Mouse (Mus musculus): ENCODE data around the gene Yju2. TPM values are rescaled to one million over a fixed set of nuclear protein-coding genes. Genes with fewer than 3 reads are reported as not detected.

Gene Yju2
- total RNA-seq, 4 experiments from 2014 or later = 7.0 to 9.1 (median 8.1) TPM

- no peak for DNase-seq (ENCODE audit: low spot score in 2 of 2)
Observed at GRCm38 (mm10) chr17:56006956-56007355, 48.1 kb downstream of the Yju2 start.

GRCm38 (mm10) chr17:56007444-56008355 lies 48.8 kb downstream of the Yju2 start:
- DNase-seq (ENCODE audit: low spot score in 2 of 2) = no peak

GRCm38 (mm10) chr17:56008356-56009087 lies 49.6 kb downstream of the Yju2 start:
- DNase-seq (ENCODE audit: low spot score in 2 of 2) = peak; percentile 83 to 87

GRCm38 (mm10) chr17:56009088-56009961 lies 50.4 kb downstream of the Yju2 start:
- peak; percentile 84 for DNase-seq (ENCODE audit: low spot score in 2 of 2)

GRCm38 (mm10) chr17:56009962-56010240 lies 51.0 kb downstream of the Yju2 start:
- no peak for DNase-seq (ENCODE audit: low spot score in 2 of 2)

GRCm38 (mm10) chr17:56010255-56010654 lies 51.4 kb downstream of the Yju2 start:
- no peak for DNase-seq (ENCODE audit: low spot score in 2 of 2)

- peak in 1 of 2 experiments; percentile 57 for DNase-seq (ENCODE audit: low spot score in 2 of 2)
Observed at GRCm38 (mm10) chr17:56010681-56011080, 51.8 kb downstream of the Yju2 start.

GRCm38 (mm10) chr17:56011441-56011840 lies 52.5 kb downstream of the Yju2 start:
- DNase-seq (ENCODE audit: low spot score in 2 of 2) = no peak

- DNase-seq (ENCODE audit: low spot score in 2 of 2) = no peak
Observed at GRCm38 (mm10) chr17:56015293-56015692, 56.4 kb downstream of the Yju2 start.

GRCm38 (mm10) chr17:56016382-56016781 lies 57.5 kb downstream of the Yju2 start:
- no peak for DNase-seq (ENCODE audit: low spot score in 2 of 2)

- no peak for DNase-seq (ENCODE audit: low spot score in 2 of 2)
Observed at GRCm38 (mm10) chr17:56016793-56017785, 58.2 kb downstream of the Yju2 start.

- DNase-seq (ENCODE audit: low spot score in 2 of 2) = no peak
Observed at GRCm38 (mm10) chr17:56017848-56018247, 58.9 kb downstream of the Yju2 start.

Other genes with a start within 250 kb of the Yju2 start
- gene Pot1b, start 246.5 kb upstream of the Yju2 start, total RNA-seq (2022) = 1 to 10 TPM in 3 of 4 experiments, under 1 TPM in 1; 0.75 to 1.6 (median 1.4) TPM
- under 1 TPM in 2 of 4 experiments, not detected in 2; 0.16 to 0.22 TPM for gene Adgre4, start 209.1 kb upstream of the Yju2 start, total RNA-seq (2022)
- gene Zfp119a, start 80.2 kb upstream of the Yju2 start, total RNA-seq (2022) = 1 to 10 TPM; 3.5 to 4.4 (median 4.1) TPM
- 1 to 10 TPM; 2.5 to 3.1 (median 2.9) TPM for gene Zfp959, start 67.0 kb upstream of the Yju2 start, total RNA-seq (2022)
- 1 to 10 TPM; 3.9 to 4.3 (median 3.9) TPM for gene Zfp119b, start 9.6 kb upstream of the Yju2 start, total RNA-seq (2022)
- gene Ebi3, start 6.5 kb upstream of the Yju2 start, total RNA-seq (2022) = not detected
- gene Shd, start 11.4 kb downstream of the Yju2 start, total RNA-seq (2022) = under 1 TPM in 2 of 4 experiments, not detected in 2; 0.31 TPM
- gene Fsd1, start 27.4 kb downstream of the Yju2 start, total RNA-seq (2022) = not detected
- 1 to 10 TPM; 1.7 to 3.2 (median 2.6) TPM for gene Stap2, start 46.5 kb downstream of the Yju2 start, total RNA-seq (2022)
- 10 to 100 TPM; 41.3 to 55.2 (median 42.4) TPM for gene Mpnd, start 46.6 kb downstream of the Yju2 start, total RNA-seq (2022)
- gene Sh3gl1, start 77.5 kb downstream of the Yju2 start, total RNA-seq (2022) = 1 to 10 TPM; 5.5 to 8.9 (median 7.6) TPM
- 1 to 10 TPM in 1 of 4 experiments, under 1 TPM in 3; 0.47 to 1.6 (median 0.75) TPM for gene Chaf1a, start 81.3 kb downstream of the Yju2 start, total RNA-seq (2022)
- gene Ubxn6, start 115.9 kb downstream of the Yju2 start, total RNA-seq (2022) = 10 to 100 TPM; 66.1 to 85.8 (median 74.4) TPM
- gene Hdgfl2, start 120.5 kb downstream of the Yju2 start, total RNA-seq (2022) = 10 to 100 TPM; 23.6 to 26.7 (median 26.0) TPM
- 100 to 1,000 TPM; 133 to 313 (median 179) TPM for gene Plin4, start 150.7 kb downstream of the Yju2 start, total RNA-seq (2022)
- 10 to 100 TPM; 16.5 to 31.3 (median 22.8) TPM for gene Plin5, start 158.5 kb downstream of the Yju2 start, total RNA-seq (2022)
- gene Lrg1, start 162.9 kb downstream of the Yju2 start, total RNA-seq (2022) = 10 to 100 TPM; 10.7 to 24.5 (median 13.9) TPM
- 1 to 10 TPM; 1.4 to 2.7 (median 1.9) TPM for gene Sema6b, start 181.2 kb downstream of the Yju2 start, total RNA-seq (2022)
- under 1 TPM; 0.12 to 0.54 (median 0.25) TPM for gene Tnfaip8l1, start 203.4 kb downstream of the Yju2 start, total RNA-seq (2022)
- gene Mydgf, start 224.8 kb downstream of the Yju2 start, total RNA-seq (2022) = 10 to 100 TPM; 14.9 to 16.8 (median 15.3) TPM